Mouse (Mus musculus): ENCODE measurements around the gene Ccl6. TPM values are rescaled to one million over a fixed set of nuclear protein-coding genes. Genes with fewer than 3 reads are reported as not detected.

Ccl6 gene
- total RNA-seq (2021) = 1 to 10 TPM; 2.9 to 3.7 TPM
- long read RNA-seq, experiment 1, partial matches to known transcripts = 0 of 2 reads
- long read RNA-seq, experiment 1, other reads (novel, unspliced or antisense) = 0 of 2 reads
- long read RNA-seq, experiment 2, transcript Ccl6-201 (4 exons, 1,440 nt) = major isoform, 5 of 5 reads
- long read RNA-seq, experiment 2, partial matches to known transcripts = 0 of 5 reads
- long read RNA-seq, experiment 2, other reads (novel, unspliced or antisense) = 0 of 5 reads

- no peak for DNase-seq (ENCODE audit: low spot score in 2 of 2)
These were observed at the start of gene Ccl6 for GRCm38 (mm10) chr11:83592853-83593252. Gene Ccl6, minus strand, starts transcription at chr11:83593087.

- no peak for DNase-seq (ENCODE audit: low spot score in 2 of 2)
These were observed 48.3 kb upstream of the Ccl6 start for GRCm38 (mm10) chr11:83641216-83641615.

- no peak for DNase-seq (ENCODE audit: low spot score in 2 of 2)
These were observed 47.3 kb upstream of the Ccl6 start for GRCm38 (mm10) chr11:83640141-83640540.

GRCm38 (mm10) chr11:83639533-83639932, 46.6 kb upstream of the Ccl6 start:
- no peak for DNase-seq (ENCODE audit: low spot score in 2 of 2)

- no peak for DNase-seq (ENCODE audit: low spot score in 2 of 2)
These were observed 46.0 kb upstream of the Ccl6 start for GRCm38 (mm10) chr11:83638934-83639333.

- no peak for DNase-seq (ENCODE audit: low spot score in 2 of 2)
These were observed 43.9 kb upstream of the Ccl6 start for GRCm38 (mm10) chr11:83636742-83637235.

- no peak for DNase-seq (ENCODE audit: low spot score in 2 of 2)
These were observed 42.0 kb upstream of the Ccl6 start for GRCm38 (mm10) chr11:83634898-83635297.

GRCm38 (mm10) chr11:83634425-83634824, 41.5 kb upstream of the Ccl6 start:
- DNase-seq (ENCODE audit: low spot score in 2 of 2) = no peak

GRCm38 (mm10) chr11:83632744-83633143, 39.9 kb upstream of the Ccl6 start:
- DNase-seq (ENCODE audit: low spot score in 2 of 2) = no peak

GRCm38 (mm10) chr11:83631065-83631464, 38.2 kb upstream of the Ccl6 start:
- no peak for DNase-seq (ENCODE audit: low spot score in 2 of 2)

GRCm38 (mm10) chr11:83630630-83631029, 37.7 kb upstream of the Ccl6 start:
- no peak for DNase-seq (ENCODE audit: low spot score in 2 of 2)

- DNase-seq (ENCODE audit: low spot score in 2 of 2) = no peak
These were observed 35.9 kb upstream of the Ccl6 start for GRCm38 (mm10) chr11:83628808-83629207.

- no peak for DNase-seq (ENCODE audit: low spot score in 2 of 2)
These were observed 30.7 kb upstream of the Ccl6 start for GRCm38 (mm10) chr11:83623586-83623985.

GRCm38 (mm10) chr11:83619037-83619436, 26.1 kb upstream of the Ccl6 start:
- DNase-seq (ENCODE audit: low spot score in 2 of 2) = no peak

GRCm38 (mm10) chr11:83618238-83618637, 25.4 kb upstream of the Ccl6 start:
- DNase-seq (ENCODE audit: low spot score in 2 of 2) = no peak

GRCm38 (mm10) chr11:83616586-83616985, 23.7 kb upstream of the Ccl6 start:
- no peak for DNase-seq (ENCODE audit: low spot score in 2 of 2)

- no peak for DNase-seq (ENCODE audit: low spot score in 2 of 2)
These were observed 18.0 kb upstream of the Ccl6 start for GRCm38 (mm10) chr11:83610900-83611299.

GRCm38 (mm10) chr11:83606396-83606795, 13.5 kb upstream of the Ccl6 start:
- no peak for DNase-seq (ENCODE audit: low spot score in 2 of 2)

- DNase-seq (ENCODE audit: low spot score in 2 of 2) = no peak
These were observed 12.6 kb upstream of the Ccl6 start for GRCm38 (mm10) chr11:83605535-83605934.

GRCm38 (mm10) chr11:83604698-83605097, 11.8 kb upstream of the Ccl6 start:
- DNase-seq (ENCODE audit: low spot score in 2 of 2) = no peak

GRCm38 (mm10) chr11:83603399-83603798, 10.5 kb upstream of the Ccl6 start:
- DNase-seq (ENCODE audit: low spot score in 2 of 2) = no peak

- no peak for DNase-seq (ENCODE audit: low spot score in 2 of 2)
These were observed 7.7 kb upstream of the Ccl6 start for GRCm38 (mm10) chr11:83600576-83600975.

- no peak for DNase-seq (ENCODE audit: low spot score in 2 of 2)
These were observed 6.1 kb upstream of the Ccl6 start for GRCm38 (mm10) chr11:83598991-83599390.
